Mouse (Mus musculus) heart, embryonic 15.5 days (tissue): Measurements from ENCODE around the gene Ankrd2. TPM values are rescaled to one million over a fixed set of nuclear protein-coding genes. Genes with fewer than 3 reads are reported as not detected.

Source experiments
- ATAC-seq: fragments of 200-750 bp; cut with Nextera tagmentation; replicated peaks from 2 replicates; pipeline ENCODE4 v1.8.0; 2017; ENCODE audit warnings: low read depth, moderate TSS enrichment; ENCODE audit not compliant: insufficient number of reproducible peaks, insufficient read depth, low FRiP score
- H3K27ac ChIP-seq: fragments of 300-500 bp; sonication (generic); 2 replicates; pipeline ENCODE4 v1.5.1; 2015; ENCODE audit warnings: mild to moderate bottlenecking, inconsistent platforms
- H3K27me3 ChIP-seq: fragments of 300-500 bp; sonication (generic); 2 replicates; pipeline ENCODE4 v1.6.1; 2015; ENCODE audit warnings: inconsistent platforms
- H3K36me3 ChIP-seq: fragments of 300-500 bp; sonication (generic); 2 replicates; pipeline ENCODE4 v1.6.1; 2015; ENCODE audit warnings: mild to moderate bottlenecking, inconsistent platforms
- H3K4me1 ChIP-seq: fragments of 300-500 bp; sonication (generic); replicated peaks from 2 replicates; pipeline ENCODE4 v1.6.1; 2015; ENCODE audit warnings: inconsistent platforms
- H3K4me2 ChIP-seq: fragments of 300-500 bp; sonication (generic); 2 replicates; pipeline ENCODE4 v1.6.1; 2015; ENCODE audit warnings: inconsistent platforms, mild to moderate bottlenecking, moderate library complexity
- H3K4me3 ChIP-seq: fragments of 300-500 bp; sonication (generic); 2 replicates; pipeline ENCODE4 v1.5.1; 2015; ENCODE audit warnings: mild to moderate bottlenecking, inconsistent platforms
- H3K9ac ChIP-seq: fragments of 300-500 bp; sonication (generic); 2 replicates; pipeline ENCODE4 v1.6.1; 2015; ENCODE audit warnings: mild to moderate bottlenecking, inconsistent platforms
- H3K9me3 ChIP-seq: fragments of 300-500 bp; sonication (generic); replicated peaks from 2 replicates; pipeline ENCODE4 v1.6.1; 2016; ENCODE audit warnings: inconsistent platforms
- WGBS: fragments of 180-500 bp; shearing (Covaris S2); methylation state at CpG from one replicate; pipeline ENCODE4 v1.1.7; 2015; ENCODE audit warnings: mixed read lengths; 5-methylcytosine and 5-hydroxymethylcytosine counted together
- polyA plus RNA-seq: library from polyadenylated mRNA; unstranded; fragments of >200 nt; fragmentation: Nextera tagmentation; extraction: Ambion mirVana; gene quantifications from 2 replicates; pipeline ENCODE4 v1.2.1, GENCODE M21; 2015

Ankrd2 gene
- polyA plus RNA-seq: 0.25 TPM in 1 of 2 replicates, not detected in the other

DNA sequence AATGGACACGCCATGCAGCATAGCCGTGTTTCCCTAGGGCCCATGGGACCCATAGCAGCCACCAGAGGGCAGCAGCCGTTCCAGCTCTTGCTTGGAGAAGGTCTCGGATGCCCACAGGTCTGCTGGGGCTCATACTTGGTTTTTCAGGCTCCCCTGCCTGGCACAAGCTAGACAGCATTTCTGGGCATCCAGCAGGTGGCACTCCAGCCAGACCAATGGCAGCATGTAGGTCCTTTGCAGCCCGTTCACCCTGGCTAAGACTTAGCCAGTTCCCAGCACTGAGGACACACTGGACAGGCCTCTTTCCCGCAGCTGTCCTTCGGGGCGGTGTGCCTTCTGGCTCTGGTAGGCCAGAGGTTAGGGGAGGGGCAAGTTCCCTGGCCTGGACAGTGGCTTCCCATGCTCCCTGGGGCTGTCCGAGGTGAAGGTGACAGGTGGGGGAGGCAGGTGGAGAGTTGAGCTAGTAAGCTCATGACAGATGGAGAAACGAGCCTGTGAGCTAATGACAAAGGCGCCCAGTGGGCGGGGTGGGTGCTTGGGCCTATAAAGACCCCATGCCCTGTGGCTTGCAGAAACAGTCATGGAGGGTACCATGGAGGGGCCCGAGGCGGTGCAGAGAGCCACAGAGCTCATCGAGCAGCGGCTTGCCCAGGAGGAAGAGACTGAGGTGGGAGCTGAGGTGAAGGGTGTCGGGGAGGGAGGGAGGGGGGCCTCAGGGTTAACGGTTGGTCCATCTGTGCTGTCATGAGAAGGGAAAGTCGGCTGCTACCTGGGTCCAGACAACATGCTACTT, at the start of gene Ankrd2:
TSS of gene Ankrd2 (plus strand) at position 545 of the 793 bp plus-strand sequence.
- no peak within 1 kb of the TSS for H3K27ac ChIP-seq
- ATAC-seq: peak; percentile 78
- no peak within 1 kb of the TSS for H3K4me2 ChIP-seq
- no peaks in the 10 kb centered on the region for H3K9me3 ChIP-seq
- peaks cover 18% of the 10 kb centered on the region for H3K4me1 ChIP-seq
- peaks cover 7% of the 10 kb centered on the region; the same call in 1 of the 2 replicates for H3K27me3 ChIP-seq
- H3K9ac ChIP-seq: no peak within 1 kb of the TSS
- no peak within 1 kb of the TSS for H3K4me3 ChIP-seq
- 62% methylated on average over 19 of the region's 19 CpGs for WGBS
- H3K36me3 ChIP-seq: 0 out of 2 replicates have a peak, but pooled peaks cover 3% of the 10 kb centered on the region

DNA sequence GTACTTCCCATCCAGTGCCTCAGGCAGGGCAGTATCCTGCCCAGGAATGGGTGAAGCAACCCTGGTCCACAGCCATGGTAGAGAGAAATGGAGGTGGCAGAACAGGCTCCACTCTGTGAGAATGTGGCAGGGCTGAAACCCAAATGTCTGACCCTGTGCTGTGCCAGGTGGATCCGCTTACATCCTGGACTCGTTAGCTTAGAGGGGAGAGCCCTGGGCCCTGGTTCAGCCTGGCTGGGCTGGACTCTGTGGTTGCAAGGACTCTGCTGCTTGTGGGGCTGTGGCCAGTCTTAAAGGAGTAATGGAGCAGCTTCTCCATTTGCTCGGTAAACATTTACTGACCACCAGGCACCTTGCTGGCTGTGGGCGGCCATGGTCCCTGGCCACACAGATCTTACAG, 48.6 kb upstream of the Ankrd2 start:
- Histone ChIP-seq H3K27ac (no peak overlapping the region), H3K9me3 (no peaks in the 10 kb centered on the region), H3K27me3 (no peaks in the 10 kb centered on the region), H3K36me3 (no peaks in the 10 kb centered on the region), H3K9ac (no peak overlapping the region), H3K4me3 (no peak overlapping the region), H3K4me1 (peaks cover 23% of the 10 kb centered on the region), H3K4me2 (no peak overlapping the region)
- WGBS: 91% methylated on average over 4 of the region's 4 CpGs
- no peak for ATAC-seq

GRCm38 (mm10) chr19:41989810-41990209, 46.0 kb upstream of the Ankrd2 start:
- no peaks in the 10 kb centered on the region for H3K9me3 ChIP-seq
- no peaks in the 10 kb centered on the region for H3K36me3 ChIP-seq
- peaks cover 22% of the 10 kb centered on the region for H3K4me1 ChIP-seq
- no peaks in the 10 kb centered on the region for H3K27me3 ChIP-seq
- no peak overlapping the region for H3K4me2 ChIP-seq
- ATAC-seq: no peak
- H3K9ac ChIP-seq: no peak overlapping the region
- 76% methylated on average over 6 of the region's 6 CpGs for WGBS
- H3K27ac ChIP-seq: no peak overlapping the region
- no peak overlapping the region for H3K4me3 ChIP-seq

GRCm38 (mm10) chr19:41991926-41992477, 43.8 kb upstream of the Ankrd2 start:
- Histone ChIP-seq H3K36me3 (no peaks in the 10 kb centered on the region), H3K9ac (no peak overlapping the region), H3K9me3 (no peaks in the 10 kb centered on the region), H3K27ac (no peak overlapping the region), H3K4me1 (peaks cover 36% of the 10 kb centered on the region), H3K27me3 (no peaks in the 10 kb centered on the region), H3K4me3 (no peak overlapping the region), H3K4me2 (no peak overlapping the region)
- ATAC-seq: no peak
- WGBS: 47% methylated on average over 6 of the region's 6 CpGs

GRCm38 (mm10) chr19:41992971-41993370, 42.8 kb upstream of the Ankrd2 start:
- no peak overlapping the region for H3K27ac ChIP-seq
- no peaks in the 10 kb centered on the region for H3K9me3 ChIP-seq
- no peaks in the 10 kb centered on the region for H3K36me3 ChIP-seq
- no peak overlapping the region for H3K4me3 ChIP-seq
- H3K9ac ChIP-seq: no peak overlapping the region
- WGBS: 77% methylated on average over 2 of the region's 2 CpGs
- no peaks in the 10 kb centered on the region for H3K27me3 ChIP-seq
- no peak overlapping the region for H3K4me2 ChIP-seq
- ATAC-seq: no peak
- H3K4me1 ChIP-seq: peaks cover 46% of the 10 kb centered on the region

DNA sequence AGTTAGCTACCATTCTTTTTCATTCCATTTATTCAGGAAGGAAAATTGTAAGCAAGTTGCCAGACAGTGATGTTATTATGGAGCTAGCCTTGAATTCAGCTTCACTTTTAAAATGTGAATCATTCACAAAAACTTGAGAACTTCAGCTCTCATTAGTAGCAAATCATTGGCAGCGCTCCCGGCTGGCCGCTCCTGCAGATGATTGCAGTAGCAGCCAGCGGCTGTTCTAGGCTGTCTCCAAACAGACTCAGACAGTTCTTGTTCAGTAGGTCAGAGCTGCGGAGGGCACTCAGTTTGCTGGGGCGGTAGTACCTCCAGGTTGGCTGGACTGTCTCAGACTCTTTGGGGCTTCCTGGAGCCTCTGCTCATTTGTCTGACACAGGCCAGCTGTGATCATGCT, 42.3 kb upstream of the Ankrd2 start:
- no peak for ATAC-seq
- no peaks in the 10 kb centered on the region for H3K9me3 ChIP-seq
- peaks cover 49% of the 10 kb centered on the region for H3K4me1 ChIP-seq
- H3K27ac ChIP-seq: 0 out of 2 replicates have a peak overlapping the region, but pooled peaks have one; percentile 35
- H3K27me3 ChIP-seq: no peaks in the 10 kb centered on the region
- no peaks in the 10 kb centered on the region for H3K36me3 ChIP-seq
- H3K4me2 ChIP-seq: no peak overlapping the region
- H3K4me3 ChIP-seq: no peak overlapping the region
- WGBS: 56% methylated on average over 6 of the region's 6 CpGs
- H3K9ac ChIP-seq: no peak overlapping the region

- WGBS: 88% methylated on average over 7 of the region's 7 CpGs
- Histone ChIP-seq H3K27me3 (no peaks in the 10 kb centered on the region), H3K4me3 (no peak overlapping the region), H3K9ac (no peak overlapping the region), H3K9me3 (no peaks in the 10 kb centered on the region), H3K27ac (0 out of 2 replicates have a peak overlapping the region, but pooled peaks have one; percentile 35), H3K4me1 (peaks cover 53% of the 10 kb centered on the region), H3K4me2 (no peak overlapping the region), H3K36me3 (no peaks in the 10 kb centered on the region)
- no peak for ATAC-seq
Measured at GRCm38 (mm10) chr19:41994023-41994422, 41.8 kb upstream of the Ankrd2 start.

DNA sequence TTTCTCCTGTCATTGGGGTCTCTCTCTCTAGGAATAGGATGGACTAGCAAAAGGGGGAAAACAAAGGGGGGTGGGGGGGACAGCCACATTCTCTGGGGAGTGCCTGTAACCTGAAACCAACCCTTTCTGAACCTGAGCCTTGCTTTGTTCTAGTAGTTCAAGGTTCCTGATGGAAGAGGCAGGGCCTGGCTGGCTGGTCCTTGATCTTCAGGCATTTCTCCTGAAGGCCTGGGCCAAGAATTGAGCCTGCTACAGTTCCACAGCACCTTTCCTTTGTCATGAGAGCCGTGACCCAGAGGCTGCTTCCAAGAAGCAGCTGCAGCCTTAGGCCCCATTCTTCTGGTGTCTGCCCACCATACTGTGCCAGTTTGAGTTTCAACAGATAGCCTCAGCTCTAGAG, 40.3 kb upstream of the Ankrd2 start:
- H3K9ac ChIP-seq: no peak overlapping the region
- no peaks in the 10 kb centered on the region for H3K9me3 ChIP-seq
- no peaks in the 10 kb centered on the region for H3K36me3 ChIP-seq
- H3K4me2 ChIP-seq: no peak overlapping the region
- no peak overlapping the region for H3K27ac ChIP-seq
- H3K4me3 ChIP-seq: no peak overlapping the region
- WGBS: 71% methylated on average over 1 of the region's 1 CpGs
- no peak for ATAC-seq
- peaks cover 68% of the 10 kb centered on the region for H3K4me1 ChIP-seq
- H3K27me3 ChIP-seq: no peaks in the 10 kb centered on the region

- Histone ChIP-seq H3K27me3 (no peaks in the 10 kb centered on the region), H3K4me1 (peaks cover 74% of the 10 kb centered on the region), H3K4me3 (no peak overlapping the region), H3K36me3 (no peaks in the 10 kb centered on the region), H3K4me2 (no peak overlapping the region), H3K9me3 (no peaks in the 10 kb centered on the region), H3K9ac (no peak overlapping the region), H3K27ac (peak overlapping the region; percentile 62)
- 0 out of 2 replicates have a peak, but pooled peaks have one; percentile 41 for ATAC-seq
- WGBS: 48% methylated on average over 10 of the region's 10 CpGs
Measured at GRCm38 (mm10) chr19:41997090-41997489, 38.7 kb upstream of the Ankrd2 start.

- H3K9me3 ChIP-seq: no peaks in the 10 kb centered on the region
- no peaks in the 10 kb centered on the region for H3K36me3 ChIP-seq
- H3K4me1 ChIP-seq: peaks cover 60% of the 10 kb centered on the region
- no peak overlapping the region for H3K4me2 ChIP-seq
- no peaks in the 10 kb centered on the region for H3K27me3 ChIP-seq
- 71% methylated on average over 9 of the region's 9 CpGs for WGBS
- no peak overlapping the region for H3K4me3 ChIP-seq
- ATAC-seq: 0 out of 2 replicates have a peak, but pooled peaks have one; percentile 37
- peak overlapping the region; percentile 81 for H3K27ac ChIP-seq
- no peak overlapping the region for H3K9ac ChIP-seq
Measured at GRCm38 (mm10) chr19:41998770-41999548, 36.8 kb upstream of the Ankrd2 start.

DNA sequence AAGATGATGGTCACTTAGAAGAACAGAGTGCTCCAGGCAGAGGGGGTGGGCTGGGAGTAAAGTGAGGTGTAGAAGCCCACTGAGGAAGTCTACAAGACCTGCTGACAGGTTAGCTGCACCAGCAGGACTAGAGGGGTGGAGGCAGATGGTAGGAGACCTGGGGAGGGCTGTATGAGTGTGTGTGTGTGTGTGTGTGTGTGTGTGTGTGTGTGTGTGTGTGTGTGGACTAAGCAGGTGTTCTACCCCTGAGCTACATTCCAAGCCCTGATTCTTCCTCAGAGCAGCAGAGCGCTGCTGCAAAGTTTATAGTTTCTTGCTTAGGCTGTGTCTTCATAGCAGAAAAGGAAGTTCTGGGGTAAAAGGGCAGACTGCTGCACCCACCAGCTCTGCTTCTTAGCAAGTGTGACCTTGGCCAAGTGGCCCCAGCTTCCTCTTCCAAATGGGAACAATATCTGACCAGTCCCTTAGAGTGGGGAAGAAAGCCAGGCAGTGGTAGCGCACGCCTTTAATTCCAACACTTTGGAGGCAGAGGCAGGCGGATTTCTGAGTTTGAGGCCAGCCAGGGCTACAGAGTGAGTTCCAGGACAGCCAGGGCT, 36.0 kb upstream of the Ankrd2 start:
- ATAC-seq: no peak
- Histone ChIP-seq H3K9ac (no peak overlapping the region), H3K27ac (peak overlapping the region; percentile 81), H3K36me3 (no peaks in the 10 kb centered on the region), H3K27me3 (no peaks in the 10 kb centered on the region), H3K9me3 (no peaks in the 10 kb centered on the region), H3K4me1 (peaks cover 68% of the 10 kb centered on the region), H3K4me3 (no peak overlapping the region), H3K4me2 (no peak overlapping the region)
- WGBS: 78% methylated on average over 4 of the region's 4 CpGs
